Mouse (Mus musculus): ENCODE data around the gene Gm19410.

Gm19410 gene

GRCm38 (mm10) chr8:35765499-35766193 is at the start of gene Gm19410:
Gene Gm19410 (plus strand): TSS chr8:35765790.
- no peak for DNase-seq

- no peak for DNase-seq
Measured at GRCm38 (mm10) chr8:35730776-35731175, 34.8 kb upstream of the Gm19410 start.

- DNase-seq: no peak
Measured at GRCm38 (mm10) chr8:35735438-35735837, 30.2 kb upstream of the Gm19410 start.

- DNase-seq: no peak
Measured at GRCm38 (mm10) chr8:35756202-35756601, 9.4 kb upstream of the Gm19410 start.

GRCm38 (mm10) chr8:35765020-35765419 is 570 bp upstream of the Gm19410 start:
- no peak for DNase-seq

GRCm38 (mm10) chr8:35773508-35773907 is 7.9 kb downstream of the Gm19410 start:
- no peak for DNase-seq

All from liver (tissue).